Comparison of ENCODE assay signal across 21 mouse cellular contexts in the genomic region with DNA sequence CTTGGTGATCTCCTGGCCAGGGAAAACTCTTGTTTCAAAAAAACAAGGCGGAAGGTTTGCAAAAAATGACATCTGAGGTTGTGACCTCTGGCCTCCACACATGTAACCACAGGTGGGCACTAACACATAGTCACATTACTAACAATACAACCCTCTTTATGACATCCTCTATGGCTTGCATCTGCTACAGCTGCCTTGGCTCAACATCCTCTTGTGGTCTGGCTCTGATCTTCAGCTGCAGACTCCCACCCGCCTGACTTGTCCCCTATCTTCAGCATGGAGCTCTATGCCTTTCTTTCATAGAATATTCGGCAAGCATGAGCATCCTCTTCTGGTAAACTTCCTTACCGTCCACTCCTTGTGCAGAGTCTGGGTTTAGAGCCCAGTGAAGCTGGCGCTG. TPM values are rescaled to one million over a fixed set of nuclear protein-coding genes. Genes with fewer than 3 reads are reported as not detected.
A peak's percentile ranks its signal among the peaks of the same experiment; 100 is the strongest.
DNase-seq lines count a peak whose midpoint lies in the region; ATAC-seq lines count a peak whose summit lies in the region.
"Had no signal": no experiment of that assay in that cellular context is flagged by ENCODE, and none has a peak within 500 bp of the region (broad histone marks: within the 10 kb centered on the region; RNA-seq: fewer than 3 reads in every experiment).

No protein-coding gene starts in this region.

- no peaks in the 10 kb centered on the region for H3K36me3 ChIP-seq in heart, embryonic 16.5 days (ENCODE audit: control insufficient read depth, insufficient read depth)
- H3K36me3 ChIP-seq in midbrain, embryonic 11.5 days (ENCODE audit: control insufficient read depth, insufficient read depth, low read length) = no peaks in the 10 kb centered on the region
- H3K36me3 ChIP-seq: embryonic facial prominence, embryonic 10.5 days; embryonic facial prominence, embryonic 12.5 days; forebrain, embryonic 15.5 days had no signal

- H3K4me3 ChIP-seq in heart, embryonic 16.5 days (ENCODE audit: low read length) = no peak overlapping the region
- no peak overlapping the region for H3K4me3 ChIP-seq in midbrain, embryonic 11.5 days (ENCODE audit: low read depth, low read length)
- H3K4me3 ChIP-seq: embryonic facial prominence, embryonic 10.5 days; embryonic facial prominence, embryonic 12.5 days; forebrain, embryonic 13.5 days; forebrain, embryonic 15.5 days had no signal

- DNase-seq in heart, adult 8-10 months (ENCODE audit: low spot score) = no peak
- peak; percentile 32 for DNase-seq in thymus, postnatal 14 days
- no peak for DNase-seq in thymus, adult 18-20 months
- DNase-seq in thymus, postnatal 25 days = peak; percentile 17
- no peak for DNase-seq in embryo, embryonic 11 days
- no peak for DNase-seq in midbrain, embryonic 11.5 days (ENCODE audit: low spot score, missing footprints)
- DNase-seq: adrenal gland, adult 2 months; adrenal gland, postnatal 10 days; adrenal gland, postnatal 25 days; cerebellum, adult 11 months; cerebellum, adult 18-20 months; cerebellum, adult 8-10 months; cerebellum, adult 9-11 months; cerebellum, postnatal 14 days; cerebellum, postnatal 36 days had no signal

- H3K27me3 ChIP-seq in heart, embryonic 16.5 days (ENCODE audit: control insufficient read depth, insufficient read depth, low read length) = no peaks in the 10 kb centered on the region
- H3K27me3 ChIP-seq in midbrain, embryonic 11.5 days (ENCODE audit: control insufficient read depth, insufficient read depth, low read length) = no peaks in the 10 kb centered on the region
- H3K27me3 ChIP-seq: embryonic facial prominence, embryonic 12.5 days; forebrain, embryonic 13.5 days; forebrain, embryonic 15.5 days had no signal

- no peaks in the 10 kb centered on the region for H3K9me3 ChIP-seq in heart, embryonic 16.5 days (replicated peaks; ENCODE audit: control insufficient read depth, low read length)
- H3K9me3 ChIP-seq in midbrain, embryonic 11.5 days (ENCODE audit: control insufficient read depth, low read length) = no peaks in the 10 kb centered on the region
- H3K9me3 ChIP-seq: embryonic facial prominence, embryonic 10.5 days; embryonic facial prominence, embryonic 12.5 days; forebrain, embryonic 13.5 days; forebrain, embryonic 15.5 days had no signal

- H3K9ac ChIP-seq in heart, embryonic 16.5 days (ENCODE audit: low read length) = no peak overlapping the region
- H3K9ac ChIP-seq in midbrain, embryonic 11.5 days (ENCODE audit: low read length) = no peak overlapping the region
- H3K9ac ChIP-seq: embryonic facial prominence, embryonic 12.5 days; forebrain, embryonic 13.5 days; forebrain, embryonic 15.5 days had no signal

- H3K27ac ChIP-seq in heart, embryonic 16.5 days (ENCODE audit: low read length) = no peak overlapping the region
- H3K27ac ChIP-seq in midbrain, embryonic 11.5 days (ENCODE audit: low read depth, low read length) = no peak overlapping the region
- H3K27ac ChIP-seq: embryonic facial prominence, embryonic 10.5 days; embryonic facial prominence, embryonic 12.5 days; forebrain, embryonic 13.5 days; forebrain, embryonic 15.5 days had no signal

- 0 out of 2 replicates have a peak, but pooled peaks have one; percentile 28 for ATAC-seq in heart, embryonic 16.5 days (replicated peaks; ENCODE audit: extremely low read depth, insufficient read depth, low FRiP score)
- no peak for ATAC-seq in midbrain, embryonic 11.5 days (ENCODE audit: low FRiP score)
- ATAC-seq: forebrain, embryonic 13.5 days; forebrain, embryonic 15.5 days had no signal

- H3K4me2 ChIP-seq in heart, embryonic 16.5 days (ENCODE audit: low read depth, low read length) = no peak overlapping the region
- no peak overlapping the region for H3K4me2 ChIP-seq in midbrain, embryonic 11.5 days
- H3K4me2 ChIP-seq: embryonic facial prominence, embryonic 12.5 days; forebrain, embryonic 13.5 days; forebrain, embryonic 15.5 days had no signal

- H3K4me1 ChIP-seq in heart, embryonic 16.5 days (ENCODE audit: control insufficient read depth, insufficient read depth, low read length) = no peaks in the 10 kb centered on the region
- no peaks in the 10 kb centered on the region for H3K4me1 ChIP-seq in midbrain, embryonic 11.5 days (ENCODE audit: control insufficient read depth, insufficient read depth, low read length)
- H3K4me1 ChIP-seq: embryonic facial prominence, embryonic 10.5 days; embryonic facial prominence, embryonic 12.5 days; forebrain, embryonic 13.5 days; forebrain, embryonic 15.5 days had no signal

- WGBS in heart, embryonic 16.5 days = 81% methylated on average over 5 of the region's 5 CpGs
- 87% methylated on average over 5 of the region's 5 CpGs for WGBS in midbrain, embryonic 11.5 days

RNA-seq across cellular contexts. Expression of gene Ahr, which starts 24.1 kb away (rescaled TPM):
- 4.1 and 4.2 TPM in 2 replicates for polyA plus RNA-seq in heart, embryonic 16.5 days (2015; fragmentation: Nextera tagmentation; extraction: Ambion mirVana)
- total RNA-seq in heart, adult 8-10 months (2022) = 1 to 10 TPM; 4.8 to 5.5 (median 5.2) TPM
- 2.0 and 2.1 TPM in 2 replicates for polyA plus RNA-seq in midbrain, embryonic 11.5 days (2014; fragmentation: Nextera tagmentation; extraction: Ambion mirVana)
- total RNA-seq: MEL had no signal

Comparison
In these comparisons a context has a peak if more than half of its experiments do, and no peak if none do; other contexts are left out.
1. DNase-seq: peak in thymus, postnatal 14 days (single experiment) and thymus, postnatal 25 days (single experiment); none in heart, adult 8-10 months (single experiment), thymus, adult 18-20 months (0 of 2), embryo, embryonic 11 days (single experiment) and midbrain, embryonic 11.5 days (single experiment).